Mouse (Mus musculus) cerebellum, postnatal 25 days (tissue): Measurements from ENCODE around the gene Igsf21.

Source experiments
- DNase-seq, 2 experiments: peaks; one replicate each; pipeline ENCODE4 v3.0.0; 2021; ENCODE audit warnings: mixed read lengths in 2 of 2

Gene Igsf21

DNA sequence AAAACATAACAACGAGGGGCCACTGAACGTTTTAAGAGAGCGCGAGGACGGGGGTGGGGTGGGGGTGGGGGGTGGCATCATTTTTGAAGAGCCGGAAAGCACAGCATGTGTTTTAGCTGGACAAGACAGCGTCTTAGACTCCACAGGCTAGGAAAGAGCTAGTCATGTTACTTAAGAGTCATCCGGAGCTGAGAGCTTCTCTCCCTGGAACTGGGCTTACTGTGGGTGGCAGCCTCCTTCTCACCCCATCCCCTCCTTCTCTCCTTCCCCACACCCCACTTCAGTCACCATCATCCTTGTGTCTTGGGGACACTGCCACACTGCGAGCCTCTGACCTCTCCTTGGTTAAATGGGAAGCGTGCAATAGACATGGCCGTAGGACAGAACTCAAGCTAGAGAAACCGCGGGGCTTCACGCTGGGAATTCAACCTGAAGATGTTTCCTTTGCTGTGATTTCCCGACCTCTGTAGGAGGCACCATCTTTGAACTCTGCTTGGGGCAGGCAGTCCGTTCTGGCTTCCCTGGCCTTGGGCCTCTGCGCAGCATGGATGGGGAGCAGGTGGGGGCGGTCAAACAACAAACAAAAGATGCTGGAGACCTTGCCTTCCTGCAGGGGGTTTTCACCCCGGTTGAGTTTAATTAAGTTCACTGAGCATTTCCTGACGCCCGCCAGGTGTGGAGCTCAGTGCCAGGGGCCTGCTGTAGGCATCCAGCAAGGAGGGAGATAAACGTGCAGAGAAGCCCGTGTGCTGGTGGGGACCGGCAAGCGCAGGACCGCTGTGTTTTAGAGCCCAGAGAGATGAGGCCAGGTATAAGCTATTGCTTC, 207.8 kb downstream of the Igsf21 start:
- DNase-seq = peak; percentile 48 to 56

DNA sequence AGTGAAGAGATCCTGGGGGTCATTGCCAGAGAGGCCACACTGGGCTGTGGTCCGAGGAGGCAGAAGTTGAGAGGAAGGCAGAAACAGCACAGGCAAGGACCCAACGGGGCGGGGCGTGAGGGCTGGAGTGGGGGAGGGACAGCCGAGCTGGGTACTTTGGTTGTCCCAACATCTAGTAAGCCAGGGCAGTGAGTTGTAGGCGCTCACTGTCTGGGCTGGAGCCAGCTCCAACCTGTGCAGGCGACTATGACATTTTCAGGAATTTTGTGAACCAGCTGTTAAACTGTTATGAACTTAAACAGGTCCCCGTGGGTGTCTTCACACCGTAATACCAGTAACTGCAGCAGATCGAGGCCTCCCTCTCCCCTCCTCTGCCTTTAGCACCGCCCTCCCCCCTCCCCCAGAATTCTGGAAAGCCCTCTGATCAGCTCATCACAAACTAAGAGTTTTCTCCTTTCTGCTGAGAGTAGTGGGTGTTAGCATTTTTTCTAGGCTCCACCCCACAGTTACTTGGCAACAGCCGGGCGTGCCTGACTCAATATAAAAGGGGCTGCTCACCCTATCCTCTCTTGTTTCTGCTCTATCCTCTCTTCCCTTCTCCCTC, 208.7 kb downstream of the Igsf21 start:
- peak; percentile 29 to 52 for DNase-seq

DNA sequence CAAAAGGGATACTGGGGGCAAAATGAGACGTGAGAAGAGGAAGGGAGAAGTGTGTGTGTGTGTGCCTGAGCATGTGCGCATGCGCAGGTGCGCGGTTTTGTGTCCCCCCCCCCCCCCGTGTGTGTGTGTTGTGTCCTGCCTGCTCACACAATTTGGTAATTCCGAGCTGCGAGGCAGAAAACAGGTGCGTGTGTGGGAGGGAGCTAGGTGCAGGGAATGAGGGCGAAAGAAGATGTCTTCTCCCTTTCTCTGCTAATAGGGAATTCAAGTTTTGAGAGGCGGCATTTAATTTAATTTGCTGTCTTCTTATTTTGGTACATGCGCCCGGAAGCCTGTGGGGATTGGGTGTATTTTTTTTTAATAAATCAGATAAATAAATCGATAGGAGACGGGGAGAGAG, 211.4 kb downstream of the Igsf21 start:
- no peak for DNase-seq

DNA sequence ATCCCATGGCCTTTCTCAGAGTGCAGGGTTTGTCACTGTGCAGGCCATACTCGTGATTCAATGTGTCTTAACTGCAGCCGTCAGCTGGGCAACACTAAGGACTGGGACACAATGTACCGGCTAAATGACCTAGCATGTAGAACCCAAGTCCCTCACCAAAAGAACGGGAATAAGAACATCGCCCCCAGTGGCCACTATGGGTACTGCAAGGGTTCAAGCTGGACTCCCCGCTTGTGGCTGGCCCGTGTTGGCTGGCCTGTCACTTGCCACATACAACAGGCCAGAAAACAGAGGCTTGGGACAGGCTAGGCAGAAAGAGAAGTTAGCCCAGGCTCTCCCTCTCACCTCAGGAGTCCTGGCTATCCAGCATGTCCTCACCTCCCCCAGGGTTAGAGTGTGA, 213.2 kb downstream of the Igsf21 start:
- DNase-seq = peak; percentile 80 to 87

DNA sequence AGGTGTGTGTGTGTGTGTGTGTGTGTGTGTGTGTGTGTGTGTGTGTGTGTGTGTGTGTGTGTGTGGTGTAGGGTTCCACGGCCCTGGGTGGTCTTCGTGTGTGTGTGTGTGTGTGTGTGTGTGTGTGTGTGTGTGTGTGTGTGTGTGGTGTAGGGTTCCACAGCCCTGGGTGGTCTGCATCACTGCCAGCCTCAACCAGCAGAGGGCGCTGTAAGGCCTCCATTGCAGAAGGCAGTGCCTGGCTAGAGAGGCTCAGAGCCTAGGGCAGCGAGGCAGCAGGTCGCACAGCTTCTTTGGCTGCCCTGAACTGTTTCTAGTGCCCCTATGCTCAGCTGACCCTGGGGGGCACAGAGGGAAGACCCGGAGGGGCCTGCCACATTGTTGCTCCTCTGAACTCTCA, 216.2 kb downstream of the Igsf21 start:
- DNase-seq = peak; percentile 80 to 87

DNA sequence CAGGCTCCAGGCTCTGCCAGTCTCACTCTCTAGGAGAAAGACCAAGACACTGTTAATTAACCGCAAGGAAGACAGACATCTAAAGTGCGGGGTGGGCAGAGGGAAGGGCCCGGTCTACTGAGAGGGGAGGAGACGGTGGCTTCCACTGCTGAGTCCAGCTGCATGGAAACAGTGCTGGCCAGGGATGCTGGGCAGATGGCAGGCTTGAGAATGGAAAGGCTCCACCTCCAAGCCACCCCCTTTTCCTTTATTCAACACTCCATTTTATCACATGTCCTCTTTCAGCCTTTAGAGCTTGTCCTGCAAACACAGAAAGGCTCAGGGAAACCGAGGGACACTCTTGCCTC, 216.6 kb downstream of the Igsf21 start:
- peak in 1 of 2 experiments; percentile 33 for DNase-seq

DNA sequence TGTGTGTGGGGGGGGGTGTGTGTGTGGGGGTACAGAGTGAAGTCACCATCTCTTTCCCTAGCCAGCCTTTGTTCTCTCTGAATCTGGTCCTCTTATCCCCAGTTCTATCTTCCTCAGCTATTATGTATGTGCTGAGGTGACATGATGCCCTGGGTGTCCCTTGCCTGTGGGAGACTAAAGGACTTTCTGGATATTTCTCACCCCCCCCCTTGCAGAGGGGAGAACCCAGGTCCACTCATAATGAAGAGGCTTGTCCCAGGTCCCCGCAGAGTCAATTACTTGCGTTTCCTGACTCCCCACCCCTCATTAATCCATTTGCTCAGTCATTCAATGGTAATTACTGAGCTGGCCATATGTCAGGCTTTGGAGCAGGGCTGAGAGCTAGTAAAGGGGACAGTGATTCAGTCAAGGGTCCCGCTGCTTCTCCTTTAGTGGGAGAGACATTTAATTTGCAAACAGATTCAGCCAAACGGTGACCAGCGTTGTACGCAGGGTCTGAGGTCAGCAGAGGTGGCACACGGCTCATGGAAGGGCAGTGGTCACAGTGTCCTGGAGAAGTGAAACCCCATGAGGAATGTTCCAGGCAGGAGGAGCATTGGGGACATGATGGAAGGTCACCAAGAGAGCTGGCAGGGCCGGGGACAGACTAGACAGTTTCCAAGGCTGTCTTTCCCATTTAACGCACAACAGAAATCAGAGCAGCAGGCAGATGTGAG, 217.1 kb downstream of the Igsf21 start:
- DNase-seq = peak in 1 of 2 experiments; percentile 44

DNA sequence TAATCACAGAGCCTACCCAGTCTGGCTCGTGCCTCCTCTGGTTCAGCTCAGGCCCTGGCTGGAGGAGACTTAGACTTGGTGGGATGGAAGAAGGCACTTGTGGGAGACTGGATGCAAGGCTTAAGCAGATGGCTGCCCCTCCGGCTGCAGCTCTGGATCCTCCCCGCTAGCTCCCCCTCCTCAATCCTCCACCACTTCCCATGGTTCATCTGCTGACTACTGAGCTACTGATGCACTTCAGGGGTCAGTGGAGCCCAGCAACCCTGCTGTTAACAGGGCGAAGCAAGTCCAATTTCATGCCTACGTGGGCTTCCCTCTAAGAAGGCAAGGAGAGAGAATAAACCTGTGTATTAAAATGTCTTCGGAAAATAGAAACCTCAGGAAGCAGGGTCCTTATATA, 222.8 kb downstream of the Igsf21 start:
- DNase-seq = no peak

DNA sequence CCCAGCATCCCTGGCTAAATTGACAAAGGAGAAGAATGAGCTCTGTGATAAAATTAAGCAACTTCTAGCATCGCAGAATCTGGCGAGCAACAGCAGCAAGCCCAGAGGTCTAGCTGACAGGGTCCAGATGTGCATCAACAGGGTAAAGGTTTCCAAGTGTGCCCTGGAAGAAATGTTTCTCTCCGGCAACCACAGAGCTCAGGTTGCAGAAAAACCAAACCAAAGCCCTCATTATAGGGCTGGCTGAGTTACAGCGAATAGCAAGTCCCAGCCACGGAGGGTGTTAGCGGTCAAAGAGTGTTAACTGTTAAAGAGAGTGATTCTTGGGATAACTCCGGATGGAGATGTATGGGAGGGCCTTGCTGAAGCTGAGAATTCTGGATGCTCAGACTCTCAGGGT, 230.7 kb downstream of the Igsf21 start:
- no peak for DNase-seq

DNA sequence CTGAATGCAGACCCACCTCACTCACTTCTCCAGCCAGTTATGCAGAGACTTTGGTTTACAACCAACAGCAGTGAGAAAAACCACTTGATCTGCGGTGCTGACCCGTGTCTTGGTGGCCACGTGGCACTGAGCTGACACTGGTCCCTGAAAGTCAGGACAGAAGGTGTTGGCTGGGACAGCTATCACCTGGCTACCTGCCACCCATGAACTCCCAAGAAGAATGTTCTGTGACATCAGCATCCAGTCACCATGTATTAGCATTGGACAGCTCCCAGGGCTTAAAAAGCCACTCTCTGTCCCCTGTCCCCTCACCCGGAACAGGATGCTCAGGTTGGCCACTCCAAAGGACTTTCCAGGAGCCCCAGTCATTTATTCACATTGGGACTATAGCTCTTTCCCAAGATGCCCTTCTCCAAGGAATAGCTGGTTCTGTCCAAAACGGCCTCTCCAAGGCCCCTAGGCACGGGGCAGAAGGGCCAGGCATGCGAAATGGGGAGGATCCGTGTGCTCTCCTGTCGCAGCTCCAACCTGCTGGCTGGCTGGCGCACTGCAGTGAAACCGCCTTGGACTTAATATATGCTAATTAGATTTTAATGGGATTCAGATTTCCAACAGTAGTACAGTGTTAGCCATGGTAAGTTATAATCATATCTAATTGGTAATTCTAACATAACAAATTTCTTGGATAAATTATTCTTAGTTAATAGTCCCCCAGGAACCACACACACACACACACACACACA, 235.7 kb downstream of the Igsf21 start:
- no peak for DNase-seq

DNA sequence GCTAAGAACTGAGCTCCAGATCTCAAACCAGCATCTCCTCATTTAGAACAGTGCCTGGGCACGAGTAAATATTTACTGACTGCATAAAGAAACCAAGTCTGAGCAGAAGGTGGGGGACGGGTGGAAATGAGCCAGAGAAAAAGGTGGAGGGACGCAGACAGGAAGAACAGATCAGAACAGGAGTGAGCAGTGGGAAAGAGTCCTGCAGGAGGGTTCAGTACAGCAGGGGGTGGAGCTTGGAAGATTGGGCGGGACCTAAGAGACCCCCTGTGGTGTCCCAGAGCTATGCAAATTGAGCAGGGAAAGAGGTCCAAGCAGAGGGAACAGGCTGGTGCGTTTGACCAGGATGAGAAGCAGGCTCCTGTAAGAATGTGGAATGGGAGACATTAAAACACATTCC, 241.7 kb downstream of the Igsf21 start:
- peak in 1 of 2 experiments; percentile 26 for DNase-seq

DNA sequence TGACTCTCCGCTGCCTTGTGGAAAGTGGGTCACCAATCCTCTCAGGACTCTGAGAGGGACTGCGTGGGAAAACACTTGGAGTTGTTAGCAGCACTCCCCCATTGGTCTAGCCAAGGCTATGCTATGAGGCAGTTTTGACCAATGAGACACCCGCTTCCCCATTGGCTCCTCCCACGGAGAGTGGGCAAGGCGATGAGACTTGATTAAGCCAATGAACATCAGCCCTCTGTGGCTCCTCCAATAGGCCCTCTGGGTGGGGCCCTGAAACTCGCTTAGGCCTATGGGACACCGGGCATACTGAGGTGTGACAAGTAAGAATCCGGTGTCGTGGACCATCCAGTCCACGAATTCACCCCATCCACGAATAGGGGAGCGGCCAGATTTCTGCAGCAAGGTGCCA, 242.4 kb downstream of the Igsf21 start:
- DNase-seq = peak; percentile 51 to 65

DNA sequence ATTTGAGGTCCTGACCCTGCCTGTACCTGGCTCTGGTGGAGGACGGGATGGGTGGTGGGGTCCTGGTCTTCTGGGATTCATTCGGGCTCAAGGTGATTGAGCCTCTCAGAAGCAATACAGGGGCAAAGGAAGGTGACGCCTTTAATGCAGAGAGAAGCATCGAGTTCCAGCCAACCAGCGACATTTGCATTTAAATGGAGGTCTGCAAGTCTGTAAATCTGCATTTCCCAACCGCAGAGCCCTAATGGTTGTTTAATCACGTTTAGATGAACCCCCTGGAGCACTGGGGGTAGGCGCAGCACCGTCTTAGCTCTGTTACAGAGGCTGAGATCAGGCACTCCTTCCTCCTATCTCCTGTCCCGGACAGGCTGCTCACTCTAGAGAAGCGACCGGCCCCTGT, 244.5 kb downstream of the Igsf21 start:
- no peak for DNase-seq

DNA sequence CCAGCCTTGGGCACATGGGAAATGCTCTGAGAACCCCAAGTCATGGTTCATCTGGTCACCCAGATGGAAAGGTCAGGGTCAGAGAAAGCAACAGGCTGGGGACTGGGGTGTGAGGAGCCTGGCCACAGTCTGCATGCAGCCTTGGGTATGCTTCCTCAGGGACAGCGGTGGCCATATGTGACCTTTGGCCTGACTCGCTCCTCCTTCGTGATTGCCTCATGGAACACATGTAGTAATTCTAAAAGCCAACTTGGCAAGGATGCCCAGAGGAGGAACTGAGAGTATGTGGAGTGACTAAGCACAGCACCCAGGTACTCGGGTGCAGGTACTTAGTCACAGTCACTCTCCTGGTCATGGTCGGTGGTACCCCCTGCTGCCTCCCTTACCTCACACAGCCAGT, 245.7 kb downstream of the Igsf21 start:
- no peak for DNase-seq

DNA sequence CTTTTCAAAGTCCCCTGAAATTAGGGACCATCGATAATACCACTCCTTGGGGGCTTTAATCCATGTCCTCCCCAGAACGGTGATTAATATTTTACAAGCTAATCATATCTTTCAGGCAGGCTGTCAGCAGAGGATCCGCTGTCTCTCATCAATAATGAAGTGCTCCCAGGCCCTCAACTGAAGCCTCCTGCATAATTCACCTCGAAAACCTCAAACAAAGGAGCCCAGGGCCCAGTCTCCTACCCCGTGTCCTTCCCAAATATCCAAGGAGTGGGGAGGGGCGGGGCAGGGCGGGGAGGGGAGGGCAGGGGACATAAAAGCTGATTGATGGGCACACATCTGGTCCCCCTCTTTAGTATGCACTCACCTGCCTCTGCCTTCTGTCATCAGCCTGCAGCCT, 247.6 kb downstream of the Igsf21 start:
- DNase-seq = no peak

DNA sequence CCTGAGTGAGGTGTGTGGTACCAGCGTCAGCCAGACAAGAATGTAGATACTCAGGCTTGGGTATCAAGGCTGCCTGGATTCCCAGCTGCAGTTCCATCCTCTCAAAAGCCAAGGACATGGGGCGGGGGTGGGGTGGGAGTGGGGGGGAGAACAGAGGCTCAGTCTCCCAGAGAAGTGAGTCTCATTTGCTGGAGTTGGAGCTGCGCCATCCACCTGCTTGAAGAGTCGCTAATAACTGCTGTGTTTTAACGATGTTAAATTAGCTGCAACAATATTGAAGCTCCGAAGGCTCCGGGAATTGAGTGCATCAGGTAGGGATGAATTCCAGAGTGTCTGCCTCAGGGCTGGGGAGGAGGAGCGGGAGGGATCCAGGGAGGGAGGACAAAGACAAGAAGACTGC, 250.9 kb downstream of the Igsf21 start:
- no peak for DNase-seq

DNA sequence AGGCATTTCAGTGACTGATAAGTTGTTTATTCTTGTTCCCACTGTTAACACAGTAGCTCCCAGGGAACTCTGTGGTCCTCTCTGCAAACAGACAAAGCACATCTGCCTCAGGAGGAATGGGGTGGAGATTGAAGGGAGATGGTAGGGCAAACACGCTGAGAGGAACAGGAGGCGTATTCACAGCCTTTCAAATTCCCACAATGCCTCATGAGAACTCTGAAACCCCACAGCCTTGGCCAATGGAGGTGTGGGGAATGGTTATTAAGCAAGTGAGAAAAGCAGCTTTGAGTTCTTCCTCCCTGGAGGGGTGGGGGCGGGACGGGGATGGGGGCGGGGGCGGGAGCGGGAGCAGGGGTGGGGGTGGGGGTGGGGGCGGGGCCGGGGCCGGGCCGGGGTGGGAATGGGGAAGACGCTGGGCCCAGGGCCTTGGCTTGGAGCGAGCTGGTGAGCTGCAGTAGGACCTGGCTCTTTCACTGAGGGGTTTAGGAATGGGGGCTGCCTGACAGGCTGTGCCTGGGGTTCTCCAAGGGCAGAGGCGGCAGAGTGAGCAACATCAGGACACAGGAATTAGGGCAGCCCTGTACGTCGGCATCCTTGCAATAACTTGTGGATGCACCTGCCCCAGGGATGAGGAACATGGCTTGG, 253.4 kb downstream of the Igsf21 start:
- no peak for DNase-seq

DNA sequence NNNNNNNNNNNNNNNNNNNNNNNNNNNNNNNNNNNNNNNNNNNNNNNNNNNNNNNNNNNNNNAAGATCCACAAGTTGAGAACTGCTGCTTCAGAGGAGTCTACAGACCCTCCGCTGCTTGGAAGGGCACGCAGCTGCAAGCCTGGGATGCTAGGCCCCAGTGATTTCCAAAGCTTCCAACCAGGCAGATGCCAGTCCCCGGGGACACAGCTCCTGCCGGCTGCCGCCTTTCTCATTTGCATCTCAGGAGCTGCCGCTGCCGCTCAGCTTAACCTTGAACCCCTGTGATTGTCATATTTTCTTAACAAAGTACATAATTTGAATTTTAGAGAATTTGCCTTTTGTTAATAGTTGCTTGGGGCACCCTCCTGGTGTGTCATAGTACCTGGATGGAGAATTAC, 259.7 kb downstream of the Igsf21 start:
- DNase-seq = no peak

DNA sequence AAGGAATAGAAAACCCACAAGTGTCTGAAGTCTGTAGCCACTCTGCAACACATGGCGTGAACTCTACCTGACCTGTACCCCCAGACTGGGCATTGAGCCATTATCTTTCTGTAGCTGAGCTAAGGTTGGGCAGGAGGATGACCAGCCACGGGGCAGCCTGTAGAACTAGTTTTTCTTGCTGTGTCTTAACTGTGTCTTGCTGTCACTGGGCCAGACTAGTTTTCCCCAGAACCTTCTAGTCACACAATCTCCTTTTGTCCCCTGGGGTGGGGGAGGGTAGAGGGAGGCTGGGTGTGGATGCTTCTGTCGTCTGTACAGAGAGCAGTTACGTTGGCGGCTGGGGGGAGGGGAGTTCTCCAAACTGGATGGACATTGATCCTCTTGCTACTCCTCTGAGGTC, 267.9 kb downstream of the Igsf21 start:
- DNase-seq = no peak

DNA sequence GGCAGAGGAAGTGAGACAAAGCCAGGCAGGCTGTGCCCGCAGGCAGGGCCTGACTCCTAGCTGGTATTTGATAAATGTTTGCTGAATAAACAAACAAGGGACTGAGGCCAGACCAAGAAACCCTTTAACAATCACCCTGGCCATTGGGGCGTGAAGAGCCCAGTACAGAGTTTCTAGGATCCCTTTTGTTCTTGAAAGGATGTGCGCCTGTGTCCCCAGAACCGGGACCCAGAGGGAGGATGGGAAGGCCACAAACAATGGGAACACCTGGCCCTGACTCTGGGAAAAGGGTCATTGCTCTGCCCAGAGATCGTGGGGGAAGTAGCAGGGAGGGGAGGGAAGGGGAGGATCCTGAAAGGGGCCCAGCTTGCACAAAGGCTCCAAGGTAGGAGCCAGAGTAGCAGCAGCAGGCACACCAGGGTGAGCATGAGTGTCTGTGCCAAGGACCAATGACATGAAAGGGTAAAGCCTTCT, 269.2 kb downstream of the Igsf21 start:
- DNase-seq = no peak
